Mouse (Mus musculus): ENCODE measurements around the gene Tgif2lx1. TPM values are rescaled to one million over a fixed set of nuclear protein-coding genes. Genes with fewer than 3 reads are reported as not detected.

Gene Tgif2lx1
- polyA plus RNA-seq (2015; fragmentation: Illumina TruSeq; extraction: RNeasy Lipid Tissue Mini Kit (QIAGEN cat#74804); ENCODE audit: insufficient read depth, low read depth, low replicate concordance): not detected

GRCm38 (mm10) chrX:118480637-118481036 is at the start of gene Tgif2lx1:
TSS of gene Tgif2lx1 (minus strand) at chrX:118480737.

Other genes starting within 250 kb of the Tgif2lx1 start
- gene Tgif2lx2, start 53.5 kb downstream of the Tgif2lx1 start, polyA plus RNA-seq (2015; fragmentation: Illumina TruSeq; extraction: RNeasy Lipid Tissue Mini Kit (QIAGEN cat#74804); ENCODE audit: insufficient read depth, low read depth, low replicate concordance): not detected

All from pancreas, adult 10 weeks (tissue).